Mouse (Mus musculus): ENCODE results near the gene Pde2a. TPM values are rescaled to one million over a fixed set of nuclear protein-coding genes. Genes with fewer than 3 reads are reported as not detected.

Pde2a gene
- total RNA-seq, 2 experiments from 2014 or later = 21.1 to 23.1 TPM

- ATAC-seq (replicated peaks; ENCODE audit: poor library complexity, severe bottlenecking) = peak; percentile 56
Observed at GRCm38 (mm10) chr7:101465850-101466580, 44.5 kb downstream of the Pde2a start.

GRCm38 (mm10) chr7:101466581-101467081 is 45.1 kb downstream of the Pde2a start:
- peak; percentile 55 for ATAC-seq (replicated peaks; ENCODE audit: poor library complexity, severe bottlenecking)

GRCm38 (mm10) chr7:101471423-101471822 is 49.9 kb downstream of the Pde2a start:
- no peak for ATAC-seq (replicated peaks; ENCODE audit: poor library complexity, severe bottlenecking)

GRCm38 (mm10) chr7:101471968-101472480 is 50.5 kb downstream of the Pde2a start:
- ATAC-seq (replicated peaks; ENCODE audit: poor library complexity, severe bottlenecking) = no peak

GRCm38 (mm10) chr7:101472598-101473558 is 51.4 kb downstream of the Pde2a start:
- no peak for ATAC-seq (replicated peaks; ENCODE audit: poor library complexity, severe bottlenecking)

- no peak for ATAC-seq (replicated peaks; ENCODE audit: poor library complexity, severe bottlenecking)
Observed at GRCm38 (mm10) chr7:101474399-101474811, 52.9 kb downstream of the Pde2a start.

- no peak for ATAC-seq (replicated peaks; ENCODE audit: poor library complexity, severe bottlenecking)
Observed at GRCm38 (mm10) chr7:101476028-101476427, 54.5 kb downstream of the Pde2a start.

GRCm38 (mm10) chr7:101476493-101476892 is 55.0 kb downstream of the Pde2a start:
- ATAC-seq (replicated peaks; ENCODE audit: poor library complexity, severe bottlenecking) = no peak

GRCm38 (mm10) chr7:101477200-101477599 is 55.7 kb downstream of the Pde2a start:
- ATAC-seq (replicated peaks; ENCODE audit: poor library complexity, severe bottlenecking) = no peak

- no peak for ATAC-seq (replicated peaks; ENCODE audit: poor library complexity, severe bottlenecking)
Observed at GRCm38 (mm10) chr7:101478099-101478498, 56.6 kb downstream of the Pde2a start.

GRCm38 (mm10) chr7:101479841-101480240 is 58.4 kb downstream of the Pde2a start:
- ATAC-seq (replicated peaks; ENCODE audit: poor library complexity, severe bottlenecking) = no peak

- ATAC-seq (replicated peaks; ENCODE audit: poor library complexity, severe bottlenecking) = no peak
Observed at GRCm38 (mm10) chr7:101480671-101481070, 59.2 kb downstream of the Pde2a start.

GRCm38 (mm10) chr7:101481872-101482498 is 60.5 kb downstream of the Pde2a start:
- ATAC-seq (replicated peaks; ENCODE audit: poor library complexity, severe bottlenecking) = no peak

GRCm38 (mm10) chr7:101482499-101483081 is 61.1 kb downstream of the Pde2a start:
- ATAC-seq (replicated peaks; ENCODE audit: poor library complexity, severe bottlenecking) = no peak

- no peak; the same call in 1 of the 2 replicates for ATAC-seq (replicated peaks; ENCODE audit: poor library complexity, severe bottlenecking)
Observed at GRCm38 (mm10) chr7:101483498-101484115, 62.1 kb downstream of the Pde2a start.

GRCm38 (mm10) chr7:101487102-101487501 is 65.6 kb downstream of the Pde2a start:
- no peak for ATAC-seq (replicated peaks; ENCODE audit: poor library complexity, severe bottlenecking)

GRCm38 (mm10) chr7:101490952-101491351 is 69.5 kb downstream of the Pde2a start:
- ATAC-seq (replicated peaks; ENCODE audit: poor library complexity, severe bottlenecking) = no peak

GRCm38 (mm10) chr7:101498385-101498784 is 76.9 kb downstream of the Pde2a start:
- peak; percentile 59 for ATAC-seq (replicated peaks; ENCODE audit: poor library complexity, severe bottlenecking)

- ATAC-seq (replicated peaks; ENCODE audit: poor library complexity, severe bottlenecking) = no peak
Observed at GRCm38 (mm10) chr7:101499251-101499650, 77.8 kb downstream of the Pde2a start.
